Mouse (Mus musculus): Measurements from ENCODE around the gene Zfp947.
A peak's percentile ranks its signal among the peaks of the same experiment; 100 is the strongest.
"Not testable (repeated sequence)": the region's sequence is repeated elsewhere in the genome, so short reads cannot be mapped to it uniquely, and the experiment has no call there.

Gene Zfp947

GRCm38 (mm10) chr17:22165722-22166294, at the start of gene Zfp947:
Gene Zfp947, minus strand, starts transcription at chr17:22166190.
- peak; percentile 77 for DNase-seq

GRCm38 (mm10) chr17:22165304-22165703, 686 bp downstream of the Zfp947 start:
- DNase-seq, result not testable (repeated sequence)

DNA sequence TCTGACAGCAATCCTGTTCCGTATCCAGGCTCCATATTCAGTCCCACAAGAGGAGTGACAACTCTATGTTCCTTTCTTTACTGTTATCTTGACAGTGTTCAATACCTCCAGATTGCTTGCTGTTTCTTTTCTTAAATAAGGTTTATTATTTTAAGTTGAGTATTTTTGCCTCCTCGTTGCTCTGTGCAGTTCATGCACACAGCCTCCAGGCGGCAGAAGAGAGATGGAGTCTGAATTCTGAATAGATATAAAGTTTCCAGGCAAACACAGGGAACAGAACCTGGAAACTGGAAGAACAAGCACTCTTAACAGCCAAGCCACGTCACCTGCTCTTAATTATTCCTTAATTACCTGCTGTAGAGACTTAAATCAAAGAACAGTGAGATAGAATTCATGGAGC, 12.0 kb downstream of the Zfp947 start:
- DNase-seq, result not testable (repeated sequence)

- DNase-seq, result no peak
These were observed 47.2 kb downstream of the Zfp947 start for GRCm38 (mm10) chr17:22118770-22119169.
